Mouse (Mus musculus): ENCODE measurements at regions not wholly inside any gene's neighbourhood (a gene's known extent, or its start where the extent isn't known, plus 50 kb on each side); places are given as distances from the start of the nearest gene placed in this dataset.
A peak's percentile ranks its signal among the peaks of the same experiment; 100 is the strongest.
"Not testable (repeated sequence)": the region's sequence is repeated elsewhere in the genome, so short reads cannot be mapped to it uniquely, and the experiment has no call there.

GRCm38 (mm10) chr15:34027111-34027510 lies 330.6 kb downstream of the 9430069I07Rik start:
- DNase-seq (ENCODE audit: low spot score): not testable (repeated sequence)

- DNase-seq (ENCODE audit: low spot score): no peak
Observed at GRCm38 (mm10) chr15:34025396-34025795, 332.3 kb downstream of the 9430069I07Rik start.

- peak; percentile 38 for DNase-seq (ENCODE audit: low spot score)
Observed at GRCm38 (mm10) chr15:34021857-34022256, 335.8 kb downstream of the 9430069I07Rik start.

- no peak for DNase-seq (ENCODE audit: low spot score)
Observed at GRCm38 (mm10) chr15:34016397-34017156, 341.1 kb downstream of the 9430069I07Rik start.

- DNase-seq (ENCODE audit: low spot score): no peak
Observed at GRCm38 (mm10) chr15:34008591-34008990, 349.1 kb downstream of the 9430069I07Rik start.

GRCm38 (mm10) chr15:33992383-33992782 lies 365.3 kb downstream of the 9430069I07Rik start:
- DNase-seq (ENCODE audit: low spot score): no peak

GRCm38 (mm10) chr15:33975077-33975476 lies 382.6 kb downstream of the 9430069I07Rik start:
- no peak for DNase-seq (ENCODE audit: low spot score)

GRCm38 (mm10) chr15:33973466-33973865 lies 384.2 kb downstream of the 9430069I07Rik start:
- no peak for DNase-seq (ENCODE audit: low spot score)

GRCm38 (mm10) chr15:33969409-33969808 lies 388.3 kb downstream of the 9430069I07Rik start:
- no peak for DNase-seq (ENCODE audit: low spot score)

GRCm38 (mm10) chr15:33935013-33935664 lies 422.5 kb downstream of the 9430069I07Rik start:
- no peak for DNase-seq (ENCODE audit: low spot score)

GRCm38 (mm10) chr15:33926446-33926845 lies 431.2 kb downstream of the 9430069I07Rik start:
- DNase-seq (ENCODE audit: low spot score): no peak

GRCm38 (mm10) chr15:33924094-33924890 lies 433.4 kb downstream of the 9430069I07Rik start:
- no peak for DNase-seq (ENCODE audit: low spot score)

GRCm38 (mm10) chr15:33914891-33915290 lies 442.8 kb downstream of the 9430069I07Rik start:
- no peak for DNase-seq (ENCODE audit: low spot score)

GRCm38 (mm10) chr15:33906727-33907479 lies 450.8 kb downstream of the 9430069I07Rik start:
- no peak for DNase-seq (ENCODE audit: low spot score)

- no peak for DNase-seq (ENCODE audit: low spot score)
Observed at GRCm38 (mm10) chr15:33896076-33896475, 461.6 kb downstream of the 9430069I07Rik start.

- DNase-seq (ENCODE audit: low spot score): no peak
Observed at GRCm38 (mm10) chr15:33890606-33891005, 467.1 kb downstream of the 9430069I07Rik start.

- DNase-seq (ENCODE audit: low spot score): no peak
Observed at GRCm38 (mm10) chr15:33888865-33889368, 468.8 kb downstream of the 9430069I07Rik start.

- DNase-seq (ENCODE audit: low spot score): no peak
Observed at GRCm38 (mm10) chr15:33862224-33862752, 495.4 kb downstream of the 9430069I07Rik start.

GRCm38 (mm10) chr15:33825435-33826088 lies 532.1 kb downstream of the 9430069I07Rik start:
- DNase-seq (ENCODE audit: low spot score): no peak

- DNase-seq (ENCODE audit: low spot score): no peak
Observed at GRCm38 (mm10) chr15:33824826-33825225, 532.8 kb downstream of the 9430069I07Rik start.

Measured in thymus, postnatal 0 days (tissue).